Mouse (Mus musculus): ENCODE measurements around the gene Polr1e. TPM values are rescaled to one million over a fixed set of nuclear protein-coding genes. Genes with fewer than 3 reads are reported as not detected.

Gene Polr1e
- polyA plus RNA-seq, 1 experiment = 29.0 TPM

DNA sequence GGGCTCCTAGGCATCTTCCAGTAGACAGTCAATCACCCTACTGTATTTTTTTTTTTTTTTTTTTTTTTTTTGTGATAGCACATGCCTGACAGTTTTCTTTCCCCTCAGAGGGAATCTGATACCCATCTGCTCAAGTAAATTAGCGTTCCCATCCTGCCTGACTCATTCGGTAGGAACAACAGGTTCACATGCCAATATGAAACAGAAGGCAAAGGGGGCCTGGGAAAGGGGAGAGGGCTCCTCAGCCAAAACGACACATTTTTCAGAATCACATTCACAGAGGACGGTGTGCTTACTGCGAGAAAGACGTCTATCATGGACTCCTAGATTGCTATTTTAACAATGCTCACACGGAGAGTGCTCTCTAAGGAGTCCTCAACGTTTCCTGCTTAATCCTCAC, 65.1 kb downstream of the Polr1e start:
- Histone ChIP-seq H3K79me3 (ENCODE audit: low read depth) (peaks cover 2% of the 10 kb centered on the region), H3K4me3 (ENCODE audit: insufficient read depth, poor library complexity, severe bottlenecking) (peak overlapping the region; percentile 46), H3K36me3 (ENCODE audit: control insufficient read depth, insufficient read depth) (no peaks in the 10 kb centered on the region), H3ac (ENCODE audit: control insufficient read depth, insufficient read length, low read depth) (no peak overlapping the region), H3K27me3 (ENCODE audit: control insufficient read depth, insufficient read depth, insufficient read length) (no peaks in the 10 kb centered on the region), H3K79me2 (ENCODE audit: control insufficient read depth, insufficient read depth) (no peaks in the 10 kb centered on the region)
- no peak for TF ChIP-seq USF1 (IDR thresholded peaks at IDR 0.05; ENCODE audit: low read depth)
- TF ChIP-seq MYOD1 (IDR thresholded peaks at IDR 0.05; ENCODE audit: control insufficient read depth, insufficient read length, low read depth) = no peak
- TF ChIP-seq MAX (IDR thresholded peaks at IDR 0.05) = no peak
- TF ChIP-seq CTCF (IDR thresholded peaks at IDR 0.05; ENCODE audit: control insufficient read depth, insufficient read depth, insufficient read length) = no peak
- TF ChIP-seq FOSL1 (IDR thresholded peaks at IDR 0.05; ENCODE audit: insufficient read depth, low read length, poor library complexity, severe bottlenecking) = no peak
- TF ChIP-seq MYOG (IDR thresholded peaks at IDR 0.05; ENCODE audit: control insufficient read depth, extremely low read depth, insufficient read length) = no peak
- TF ChIP-seq CEBPB (IDR thresholded peaks at IDR 0.05; ENCODE audit: low read depth) = no peak

DNA sequence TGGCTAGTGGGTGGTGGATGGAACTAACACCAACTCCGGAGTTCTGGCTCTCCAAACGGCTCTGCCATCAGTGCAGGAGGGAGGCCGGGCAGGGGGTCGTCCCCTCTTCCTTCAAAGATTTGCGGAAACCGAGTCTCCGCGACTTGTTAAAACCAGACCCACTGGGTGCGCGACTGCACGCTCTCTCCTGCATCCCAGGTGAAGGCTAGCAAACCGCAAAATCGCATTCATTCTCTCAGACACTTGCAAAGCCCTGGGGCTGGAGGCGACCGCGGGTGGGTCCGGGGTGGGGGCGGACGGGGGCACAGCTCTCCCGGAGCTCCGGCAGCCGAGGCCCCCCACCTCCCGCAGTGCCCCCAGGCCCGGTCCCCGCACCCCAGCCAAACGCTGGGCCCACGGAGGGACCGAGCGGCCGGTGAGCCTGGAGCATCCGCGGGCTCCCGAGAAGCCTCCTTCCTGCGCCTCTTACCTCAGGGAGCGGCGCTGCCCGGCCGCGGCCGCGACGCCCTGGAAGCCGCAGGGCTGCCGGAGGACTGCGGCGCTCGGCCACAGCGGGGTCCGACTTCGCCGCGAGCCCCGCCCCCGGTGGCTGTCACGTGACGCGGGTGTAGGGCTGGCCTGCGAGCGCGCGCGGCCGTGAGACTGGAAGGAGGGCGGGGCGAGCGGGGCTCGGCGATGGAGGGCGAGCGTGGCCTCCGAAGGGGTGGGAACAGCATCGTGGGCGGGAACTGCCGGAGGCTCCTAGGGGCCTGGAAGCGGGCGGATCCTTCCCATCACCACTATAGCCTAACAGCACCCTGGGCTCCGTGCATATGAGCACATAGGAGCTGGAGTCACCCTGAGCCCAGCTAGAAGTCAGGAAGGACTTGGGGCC, 65.9 kb downstream of the Polr1e start, which contains the start of gene Fbxo10:
TSS of gene Fbxo10 (minus strand) at position 584 of the 874 bp plus-strand sequence.
- no peaks in the 10 kb centered on the region for H3K79me2 ChIP-seq (ENCODE audit: control insufficient read depth, insufficient read depth)
- TF ChIP-seq CTCF (IDR thresholded peaks at IDR 0.05; ENCODE audit: control insufficient read depth, insufficient read depth, insufficient read length) (no peak), USF1 (IDR thresholded peaks at IDR 0.05; ENCODE audit: low read depth) (peak; percentile 89)
- no peaks in the 10 kb centered on the region for H3K36me3 ChIP-seq (ENCODE audit: control insufficient read depth, insufficient read depth)
- H3K4me3 ChIP-seq (ENCODE audit: insufficient read depth, poor library complexity, severe bottlenecking) = peak within 1 kb of the TSS; percentile 46
- no peaks in the 10 kb centered on the region for H3K27me3 ChIP-seq (ENCODE audit: control insufficient read depth, insufficient read depth, insufficient read length)
- H3K79me3 ChIP-seq (ENCODE audit: low read depth) = peaks cover 2% of the 10 kb centered on the region
- peak within 1 kb of the TSS; percentile 53 for H3ac ChIP-seq (ENCODE audit: control insufficient read depth, insufficient read length, low read depth)

DNA sequence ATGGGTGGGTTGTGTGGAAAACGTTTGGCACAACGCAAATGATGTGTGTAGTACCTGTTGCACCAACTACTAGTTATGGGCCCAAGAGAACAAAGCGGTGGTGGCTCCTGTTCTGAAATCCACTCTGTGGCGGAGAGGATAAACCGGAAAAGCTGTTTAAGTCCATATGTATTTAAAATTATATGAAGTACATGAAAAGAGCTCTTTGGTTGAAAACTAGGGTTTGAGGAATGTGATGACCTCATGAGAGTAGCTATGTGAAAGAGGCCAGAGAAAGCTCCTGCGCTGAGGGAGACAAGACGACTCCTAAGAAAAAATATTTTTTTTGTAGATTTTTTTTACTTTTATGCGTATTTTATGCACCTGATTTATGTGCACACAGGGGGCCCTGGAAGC, 66.5 kb downstream of the Polr1e start:
- peak overlapping the region; percentile 38 for H3ac ChIP-seq (ENCODE audit: control insufficient read depth, insufficient read length, low read depth)
- peaks cover 2% of the 10 kb centered on the region for H3K79me3 ChIP-seq (ENCODE audit: low read depth)
- no peaks in the 10 kb centered on the region for H3K79me2 ChIP-seq (ENCODE audit: control insufficient read depth, insufficient read depth)
- no peak overlapping the region for H3K4me3 ChIP-seq (ENCODE audit: insufficient read depth, poor library complexity, severe bottlenecking)
- no peaks in the 10 kb centered on the region for H3K27me3 ChIP-seq (ENCODE audit: control insufficient read depth, insufficient read depth, insufficient read length)
- no peaks in the 10 kb centered on the region for H3K36me3 ChIP-seq (ENCODE audit: control insufficient read depth, insufficient read depth)
- TF ChIP-seq FOSL1 (IDR thresholded peaks at IDR 0.05; ENCODE audit: insufficient read depth, low read length, poor library complexity, severe bottlenecking) (no peak), MAX (IDR thresholded peaks at IDR 0.05) (no peak), CTCF (IDR thresholded peaks at IDR 0.05; ENCODE audit: control insufficient read depth, insufficient read depth, insufficient read length) (no peak), CEBPB (IDR thresholded peaks at IDR 0.05; ENCODE audit: low read depth) (no peak), MYOG (IDR thresholded peaks at IDR 0.05; ENCODE audit: control insufficient read depth, extremely low read depth, insufficient read length) (no peak), MYOD1 (IDR thresholded peaks at IDR 0.05; ENCODE audit: control insufficient read depth, insufficient read length, low read depth) (no peak), USF1 (IDR thresholded peaks at IDR 0.05; ENCODE audit: low read depth) (no peak)

Other genes starting within 250 kb of the Polr1e start
- gene Grhpr, start 37.2 kb upstream of the Polr1e start, polyA plus RNA-seq (2012; fragmentation: generic; extraction: Trizol) = 24.0 TPM
- gene Zbtb5, start 6.2 kb upstream of the Polr1e start, polyA plus RNA-seq (2012; fragmentation: generic; extraction: Trizol) = 4.7 TPM
- gene Fbxo10, start 66.0 kb downstream of the Polr1e start, polyA plus RNA-seq (2012; fragmentation: generic; extraction: Trizol) = 9.7 TPM
- gene Tomm5, start 89.5 kb downstream of the Polr1e start, polyA plus RNA-seq (2012; fragmentation: generic; extraction: Trizol) = 552 TPM
- 9.7 TPM for gene Frmpd1, start 166.3 kb downstream of the Polr1e start, polyA plus RNA-seq (2012; fragmentation: generic; extraction: Trizol)

Data from C2C12 (cell line).